Mouse (Mus musculus) kidney, adult 10 weeks (tissue): Measurements from ENCODE around the gene Rab1b. TPM values are rescaled to one million over a fixed set of nuclear protein-coding genes. Genes with fewer than 3 reads are reported as not detected.

Source experiments
- polyA plus RNA-seq: library from polyadenylated mRNA; stranded (reverse); fragments of 350-450 nt; fragmentation: Illumina TruSeq; extraction: RNeasy Lipid Tissue Mini Kit (QIAGEN cat#74804); gene quantifications from one replicate; pipeline ENCODE4 v1.2.3, GENCODE M21; 2014; ENCODE audit warnings: low read depth, low replicate concordance

The Rab1b gene
- 2.5 TPM for polyA plus RNA-seq

DNA sequence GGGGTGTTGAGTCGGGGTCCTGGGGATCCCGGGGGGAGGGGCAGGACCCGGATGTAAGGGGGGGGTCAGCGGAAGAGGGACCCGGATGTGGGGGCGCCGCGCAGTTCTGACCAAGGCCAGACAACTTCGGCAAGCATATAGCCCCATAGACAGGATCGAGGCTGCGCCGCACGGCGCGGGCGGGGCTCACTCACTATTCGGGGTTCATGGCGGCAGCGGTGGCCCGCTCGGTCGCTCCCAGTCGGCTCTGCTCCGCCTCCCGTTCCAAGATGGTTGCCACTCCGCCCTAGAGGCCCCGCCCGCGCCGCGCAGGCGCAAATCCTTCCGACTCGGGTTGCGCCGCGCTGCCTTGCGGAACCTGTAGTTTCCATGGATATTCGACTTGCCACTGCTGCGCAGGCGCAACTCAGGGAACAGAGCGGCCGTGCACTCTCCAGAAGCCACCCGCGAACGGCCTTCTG, at the start of gene Rab1b:
TSS of gene Rab1b (minus strand) at position 342 of the 461 bp plus-strand sequence.

DNA sequence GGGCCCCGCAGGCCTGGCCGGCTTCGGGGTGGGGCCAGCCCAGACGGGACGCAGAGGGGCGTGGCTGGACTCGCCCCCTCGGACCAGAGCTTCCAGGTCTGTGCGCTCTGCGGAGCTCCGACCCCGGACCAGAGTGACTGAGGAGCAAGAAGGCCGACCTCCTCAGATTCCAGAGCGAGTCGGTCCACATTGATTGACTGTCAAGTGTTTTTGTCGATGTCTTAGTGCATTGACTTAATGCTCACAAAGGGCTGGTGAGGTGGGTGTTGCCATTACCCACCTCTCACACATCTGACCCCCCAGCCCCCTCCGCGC, 11.5 kb upstream of the Rab1b start, which contains the start of gene Klc2:
TSS of gene Klc2 (minus strand) at position 177 of the 315 bp plus-strand sequence.

DNA sequence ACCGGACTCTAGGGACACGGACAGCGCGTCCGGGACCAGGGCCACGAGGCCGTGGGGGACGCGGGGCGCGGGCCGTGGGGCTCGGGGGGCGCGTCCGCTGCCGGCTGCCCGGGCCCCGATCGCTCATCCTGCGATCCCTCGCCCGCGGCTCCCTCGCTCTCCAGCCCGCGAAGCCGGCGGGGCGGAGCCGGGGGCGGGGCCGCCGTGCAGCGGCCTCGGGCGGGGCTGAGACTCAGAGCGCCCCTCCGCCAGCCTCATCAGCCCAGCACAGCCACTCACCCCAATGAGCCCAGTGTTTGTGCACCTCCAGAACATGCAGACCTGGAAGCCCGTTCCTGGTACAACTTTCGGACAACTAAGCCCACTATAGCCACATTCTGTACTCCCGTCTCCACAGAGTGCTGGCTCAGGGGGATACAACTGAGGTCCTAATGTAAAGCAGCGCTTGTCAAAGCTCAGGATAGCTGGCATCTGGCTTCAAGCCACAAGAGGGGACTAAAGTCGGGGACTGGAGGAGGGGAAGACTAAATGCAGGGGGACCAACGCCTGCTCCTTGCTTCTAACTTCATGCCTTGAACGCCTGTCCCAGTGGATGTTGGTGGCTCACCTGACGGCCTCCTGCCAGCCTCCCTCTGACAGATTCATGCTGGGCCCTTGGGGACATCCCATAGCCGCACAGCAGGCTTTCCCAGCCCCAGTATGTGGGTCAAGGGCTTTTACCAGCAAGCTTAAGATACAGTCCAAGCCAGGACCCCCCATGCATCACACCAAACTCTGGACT, 8.3 kb downstream of the Rab1b start, which contains the start of gene Cnih2:
TSS of gene Cnih2 (minus strand) at position 159 of the 781 bp plus-strand sequence.

DNA sequence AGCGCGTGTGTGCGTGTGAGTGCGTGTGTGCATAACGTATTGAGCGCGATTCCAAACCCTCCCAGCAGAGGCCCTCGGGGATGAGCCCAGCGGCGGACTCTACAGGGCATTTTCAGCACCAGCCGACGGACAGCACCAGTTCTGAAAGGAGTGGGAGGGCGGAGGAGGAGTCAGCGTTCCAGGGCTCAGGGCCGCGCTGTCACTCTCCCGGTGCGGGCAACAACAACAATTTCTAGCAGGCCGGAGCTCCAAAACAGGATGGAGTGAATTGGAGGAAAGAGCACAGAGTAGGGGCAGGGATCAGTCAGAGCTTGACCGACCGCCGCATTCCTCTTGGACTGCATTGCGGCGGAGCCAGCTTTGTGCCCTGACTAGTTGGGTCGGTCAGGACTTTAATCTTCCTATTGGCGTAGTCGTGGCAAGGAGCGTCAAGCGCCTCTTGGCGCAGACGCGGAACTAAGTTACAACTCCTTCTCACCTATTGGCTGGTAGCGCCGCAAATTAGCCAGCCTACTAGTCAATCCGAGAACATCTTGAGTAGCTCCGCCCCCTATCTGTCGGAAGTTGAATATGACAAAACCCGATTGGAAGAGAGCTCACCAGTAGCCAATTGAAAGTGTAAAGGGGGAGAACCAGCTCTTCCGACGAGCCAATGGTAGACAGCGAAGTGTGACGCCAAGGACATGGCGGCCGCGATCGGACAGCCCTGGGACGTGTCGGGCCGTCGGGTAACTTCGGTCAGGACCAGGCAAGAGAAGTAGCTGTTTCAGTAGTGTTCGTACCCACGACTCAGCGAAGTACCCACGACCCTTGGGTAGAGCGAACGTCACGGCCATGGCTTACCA, 18.8 kb downstream of the Rab1b start, which contains the start of gene Yif1a:
TSS of gene Yif1a (plus strand) at position 655 of the 845 bp plus-strand sequence.

DNA sequence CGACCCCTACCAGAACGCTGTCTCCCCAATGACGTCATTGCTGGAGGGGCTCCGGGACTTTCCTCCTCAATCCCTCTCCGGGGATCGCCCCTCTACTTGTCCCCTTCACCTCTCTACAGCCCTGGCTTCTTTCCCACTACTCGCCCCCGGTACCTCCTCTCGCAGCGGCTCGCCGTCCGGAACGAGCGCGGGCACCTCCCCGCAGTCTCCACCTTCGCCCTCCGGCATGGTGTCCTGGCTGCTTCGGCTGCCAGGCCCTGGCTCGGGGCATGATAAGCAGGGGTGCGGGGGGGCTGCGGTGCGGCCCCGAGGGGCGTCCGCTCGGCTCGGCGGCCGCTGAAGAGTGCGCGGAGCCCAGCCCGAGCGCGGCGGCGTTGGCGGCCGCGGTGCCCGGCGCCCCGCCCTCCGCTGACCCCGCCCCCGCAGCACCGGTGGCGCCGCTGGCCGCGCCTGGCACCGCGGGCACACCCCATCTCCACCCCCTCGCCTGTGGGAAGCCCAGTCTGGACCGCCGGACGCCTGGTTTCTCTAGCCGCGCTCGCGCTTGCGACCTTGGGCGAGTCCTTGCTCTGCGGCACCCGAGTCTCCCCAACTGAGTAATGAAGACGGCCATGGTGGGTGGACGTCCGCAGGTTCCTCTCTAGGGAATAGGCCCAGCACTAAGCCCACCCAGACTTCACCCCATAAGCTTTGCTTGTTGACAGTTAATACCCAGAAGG, 21.6 kb downstream of the Rab1b start, which contains the start of gene Tmem151a:
TSS of gene Tmem151a (minus strand) at position 387 of the 719 bp plus-strand sequence.

DNA sequence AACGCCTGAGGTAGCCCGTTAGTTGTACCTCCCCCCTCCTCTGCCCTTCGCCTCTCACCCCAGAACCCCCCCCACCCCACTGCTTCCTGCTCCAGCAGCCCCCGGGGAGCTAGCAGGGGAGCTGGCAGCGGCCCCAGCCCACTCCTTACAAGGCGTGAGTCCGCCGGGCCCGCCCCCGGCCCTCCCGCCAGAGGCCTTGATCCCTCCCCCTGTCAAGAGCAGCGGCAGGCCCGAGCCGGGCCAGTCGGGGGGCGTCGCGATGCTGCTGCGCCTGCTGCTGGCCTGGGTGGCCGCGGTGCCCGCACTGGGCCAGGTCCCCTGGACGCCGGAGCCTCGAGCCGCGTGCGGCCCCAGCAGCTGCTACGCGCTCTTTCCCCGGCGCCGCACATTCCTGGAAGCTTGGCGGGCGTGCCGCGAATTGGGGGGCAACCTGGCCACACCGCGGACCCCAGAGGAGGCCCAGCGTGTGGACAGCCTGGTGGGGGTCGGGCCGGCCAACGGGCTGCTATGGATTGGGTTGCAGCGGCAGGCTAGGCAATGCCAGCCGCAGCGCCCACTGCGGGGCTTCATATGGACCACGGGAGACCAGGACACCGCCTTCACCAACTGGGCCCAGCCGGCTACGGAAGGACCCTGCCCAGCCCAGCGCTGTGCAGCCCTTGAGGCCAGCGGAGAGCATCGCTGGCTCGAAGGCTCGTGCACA, 38.9 kb downstream of the Rab1b start, which contains the start of gene Cd248:
TSS of gene Cd248 (plus strand) at position 212 of the 703 bp plus-strand sequence.

DNA sequence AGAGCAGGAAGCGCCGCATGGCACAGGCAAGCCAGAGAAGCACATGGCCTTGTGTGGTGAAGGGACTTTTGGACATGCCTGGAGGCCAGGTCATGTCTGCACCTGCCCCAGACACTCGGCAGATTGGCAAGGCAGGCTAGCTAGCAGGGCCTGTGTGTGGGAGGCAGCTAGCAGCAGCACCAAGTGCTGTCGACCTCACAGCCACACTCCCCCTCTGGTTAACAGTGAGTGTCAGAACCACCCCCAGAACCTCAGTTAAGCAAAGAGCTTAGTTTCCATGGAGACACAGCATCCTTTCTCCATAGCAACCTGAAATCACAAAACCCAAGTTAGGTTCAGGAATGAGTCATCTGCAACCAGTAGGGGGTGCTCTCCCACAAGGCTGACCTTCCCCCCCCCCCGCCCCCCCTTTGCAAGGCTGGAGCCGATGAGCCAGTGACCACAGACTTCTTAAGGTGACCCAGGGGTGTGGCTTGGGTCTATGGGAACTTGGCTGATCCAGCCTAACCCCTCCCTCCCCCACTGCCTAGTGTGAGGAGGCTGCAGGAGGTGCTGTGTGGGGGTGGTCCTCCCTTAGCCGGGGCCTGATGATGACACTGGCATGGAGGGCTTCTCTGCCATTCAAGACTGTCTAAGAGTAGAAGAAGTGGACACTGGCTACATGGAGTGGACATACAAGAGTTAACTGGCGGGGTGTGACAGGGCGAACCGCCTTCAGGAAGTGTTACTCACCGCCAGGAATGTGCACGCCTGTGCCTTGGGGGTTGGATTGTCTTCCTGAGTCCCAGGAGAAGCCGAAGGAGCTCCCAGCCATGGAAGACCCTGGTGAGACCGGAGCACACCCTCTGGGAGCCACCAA, 56.6 kb downstream of the Rab1b start, which contains the start of gene Rin1:
TSS of gene Rin1 (plus strand) at position 435 of the 859 bp plus-strand sequence.

Other genes with a start within 250 kb of the Rab1b start
- gene Actn3, start 229.2 kb downstream of the Rab1b start, polyA plus RNA-seq, result not detected
- gene Zdhhc24, start 228.4 kb downstream of the Rab1b start, polyA plus RNA-seq, result 18.3 TPM
- gene Bbs1, start 200.4 kb downstream of the Rab1b start, polyA plus RNA-seq, result 6.8 TPM
- gene Dpp3, start 178.8 kb downstream of the Rab1b start, polyA plus RNA-seq, result 1.1 TPM
- 0.44 TPM for gene Peli3, start 163.9 kb downstream of the Rab1b start, polyA plus RNA-seq
- 20.5 TPM for gene Mrpl11, start 144.9 kb downstream of the Rab1b start, polyA plus RNA-seq
- not detected for gene Npas4, start 116.8 kb downstream of the Rab1b start, polyA plus RNA-seq
- not detected for gene Slc29a2, start 83.2 kb downstream of the Rab1b start, polyA plus RNA-seq
- gene B4gat1, start 68.2 kb downstream of the Rab1b start, polyA plus RNA-seq, result 26.8 TPM
- 0.85 TPM for gene AC124502.3, start 68.2 kb downstream of the Rab1b start, polyA plus RNA-seq
- gene Brms1, start 65.7 kb downstream of the Rab1b start, polyA plus RNA-seq, result not detected
- 0.16 TPM for gene Rin1, start 56.6 kb downstream of the Rab1b start, polyA plus RNA-seq
- 0.20 TPM for gene Cd248, start 39.0 kb downstream of the Rab1b start, polyA plus RNA-seq
- not detected for gene Tmem151a, start 21.5 kb downstream of the Rab1b start, polyA plus RNA-seq
- gene Yif1a, start 18.5 kb downstream of the Rab1b start, polyA plus RNA-seq, result 28.2 TPM
- not detected for gene Cnih2, start 8.6 kb downstream of the Rab1b start, polyA plus RNA-seq
- 1.9 TPM for gene Klc2, start 11.5 kb upstream of the Rab1b start, polyA plus RNA-seq
- gene Pacs1, start 166.0 kb upstream of the Rab1b start, polyA plus RNA-seq, result 3.7 TPM
- gene Sf3b2, start 188.4 kb upstream of the Rab1b start, polyA plus RNA-seq, result 32.5 TPM
- gene Gal3st3, start 191.3 kb upstream of the Rab1b start, polyA plus RNA-seq, result not detected
- gene Catsper1, start 228.7 kb upstream of the Rab1b start, polyA plus RNA-seq, result not detected
- gene Cst6, start 242.5 kb upstream of the Rab1b start, polyA plus RNA-seq, result not detected